Mouse (Mus musculus) MEL (cell line): ENCODE data around the gene Gm17359.

Source experiments
- BHLHE40 ChIP-seq: IDR thresholded peaks from 2 replicates; pipeline ENCODE4 v1.6.1; 2012; ENCODE audit warnings: low read depth, mild to moderate bottlenecking, inconsistent platforms, low read length, improper control_type of control experiment, borderline replicate concordance
- CTCF ChIP-seq, 3 experiments: IDR thresholded peaks in 2 of 3; conservative IDR thresholded peaks in 1 of 3; 2 replicates each; pipeline ENCODE4 v1.5.1; 2011 to 2012; ENCODE audit warnings: low read length in 3 of 3, low read depth in 2 of 3, mild to moderate bottlenecking in 2 of 3, improper control_type of control experiment in 1 of 3, inconsistent platforms in 1 of 3, mixed read lengths in 1 of 3, moderate library complexity in 1 of 3; ENCODE audit not compliant: control insufficient read depth in 1 of 3, insufficient read depth in 1 of 3, poor library complexity in 1 of 3, severe bottlenecking in 1 of 3
- EP300 ChIP-seq, 2 experiments: IDR thresholded peaks; 2 replicates each; pipeline ENCODE4 v1.6.1; 2011; ENCODE audit warnings: improper control_type of control experiment in 2 of 2, low read length in 2 of 2, low read depth in 1 of 2, mild to moderate bottlenecking in 1 of 2
- GABPA ChIP-seq: IDR thresholded peaks from 2 replicates; pipeline ENCODE4 v1.6.1; 2012; ENCODE audit warnings: low read depth, mild to moderate bottlenecking, inconsistent platforms, low read length, improper control_type of control experiment, moderate library complexity
- GATA1 ChIP-seq: IDR thresholded peaks from 2 replicates; pipeline ENCODE4 v1.6.1; 2011; ENCODE audit warnings: low read depth, low read length, improper control_type of control experiment
- HCFC1 ChIP-seq: IDR thresholded peaks from 2 replicates; pipeline ENCODE4 v1.6.1; 2012; ENCODE audit warnings: low read depth, mild to moderate bottlenecking, inconsistent platforms, low read length, improper control_type of control experiment, moderate library complexity
- JUND ChIP-seq: IDR thresholded peaks from 2 replicates; pipeline ENCODE4 v1.6.1; 2011; ENCODE audit warnings: low read depth, mild to moderate bottlenecking, improper control_type of control experiment, low read length
- MAFK ChIP-seq: IDR thresholded peaks from 2 replicates; pipeline ENCODE4 v1.6.1; 2011; ENCODE audit warnings: low read depth, mild to moderate bottlenecking, low read length, improper control_type of control experiment, borderline replicate concordance
- MYC ChIP-seq: IDR thresholded peaks from 2 replicates; pipeline ENCODE4 v1.6.1; 2011; ENCODE audit warnings: low read depth, mild to moderate bottlenecking, low read length, improper control_type of control experiment, moderate library complexity
- POLR2A ChIP-seq, 2 experiments: IDR thresholded peaks; 2 replicates each; pipeline ENCODE4 v1.6.1; 2011 to 2012; ENCODE audit warnings: low read length in 2 of 2, mild to moderate bottlenecking in 2 of 2, control low read depth in 1 of 2, improper control_type of control experiment in 1 of 2, low read depth in 1 of 2, moderate library complexity in 1 of 2; ENCODE audit not compliant: control insufficient read depth in 1 of 2, insufficient read depth in 1 of 2, poor library complexity in 1 of 2
- SIN3A ChIP-seq: IDR thresholded peaks from 2 replicates; pipeline ENCODE4 v1.6.1; 2012; ENCODE audit warnings: low read length, improper control_type of control experiment, inconsistent platforms
- TBP ChIP-seq: IDR thresholded peaks from 2 replicates; pipeline ENCODE4 v1.8.0; 2011; ENCODE audit warnings: low read depth, low read length, improper control_type of control experiment
- USF1 ChIP-seq: IDR thresholded peaks from 2 replicates; pipeline ENCODE4 v1.6.1; 2014; ENCODE audit warnings: low read depth, mild to moderate bottlenecking, inconsistent platforms, low read length, improper control_type of control experiment, moderate library complexity

DNA sequence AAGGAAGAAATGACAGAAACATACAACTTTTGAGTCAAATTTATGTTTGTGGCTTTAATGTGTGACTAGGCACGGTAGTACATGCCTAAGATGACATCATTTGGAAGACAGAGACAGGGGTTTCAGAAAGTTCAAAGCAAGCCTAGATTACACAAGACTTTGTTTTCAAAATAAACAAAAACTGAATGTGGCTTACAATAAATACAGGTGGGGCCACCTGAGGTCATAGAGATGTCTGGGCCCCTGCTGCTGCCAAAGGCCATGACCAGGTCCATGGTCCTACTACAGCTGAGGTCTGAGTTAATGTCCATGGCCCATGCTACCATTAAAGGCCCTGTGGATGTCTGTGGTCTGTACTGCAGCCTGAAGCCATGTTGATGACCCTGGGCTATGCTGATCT, 77.0 kb downstream of the Gm17359 start:
- TF ChIP-seq JUND, result no peak
- TF ChIP-seq SIN3A, result no peak
- no peak for TF ChIP-seq CTCF (IDR thresholded peaks at IDR 0.05 in 2 of 3, conservative IDR thresholded peaks at IDR 0.05 in 1 of 3; ENCODE audit: control insufficient read depth in 1 of 3, insufficient read depth in 1 of 3, low read depth in 2 of 3, low read length in 3 of 3, poor library complexity in 1 of 3, severe bottlenecking in 1 of 3)
- TF ChIP-seq EP300 (IDR thresholded peaks at IDR 0.05; ENCODE audit: low read depth in 1 of 2, low read length in 2 of 2), result no peak
- TF ChIP-seq POLR2A (IDR thresholded peaks at IDR 0.05; ENCODE audit: control insufficient read depth in 1 of 2, insufficient read depth in 1 of 2, low read depth in 1 of 2, low read length in 2 of 2, poor library complexity in 1 of 2), result no peak
- no peak for TF ChIP-seq BHLHE40
- no peak for TF ChIP-seq HCFC1
- TF ChIP-seq MAFK, result no peak
- TF ChIP-seq TBP, result no peak
- TF ChIP-seq GABPA, result no peak
- no peak for TF ChIP-seq GATA1
- no peak for TF ChIP-seq MYC
- TF ChIP-seq USF1, result no peak
